Mouse (Mus musculus): ENCODE data around the gene Crygs. TPM values are rescaled to one million over a fixed set of nuclear protein-coding genes. Genes with fewer than 3 reads are reported as not detected.

Gene Crygs
- polyA plus RNA-seq, 1 experiment from 2014 or later, result 0.26 TPM

GRCm38 (mm10) chr16:22775471-22775985, 35.8 kb downstream of the Crygs start:
- no peaks in the 10 kb centered on the region for H3K27me3 ChIP-seq (ENCODE audit: control insufficient read depth, insufficient read depth, low read length)
- H3K9me3 ChIP-seq (ENCODE audit: control insufficient read depth, low read length), result no peaks in the 10 kb centered on the region
- no peak for ATAC-seq (ENCODE audit: low FRiP score, low TSS enrichment)
- H3K36me3 ChIP-seq (ENCODE audit: control insufficient read depth, insufficient read depth, low read length), result no peaks in the 10 kb centered on the region
- 76% methylated on average over 5 of the region's 5 CpGs for WGBS
- H3K27ac ChIP-seq (ENCODE audit: low read depth, low read length), result no peak overlapping the region
- no peak overlapping the region for H3K4me3 ChIP-seq (ENCODE audit: low read length)
- no peaks in the 10 kb centered on the region for H3K4me1 ChIP-seq (ENCODE audit: control insufficient read depth, insufficient read depth, low read length)
- no peak overlapping the region for H3K9ac ChIP-seq (ENCODE audit: low read depth, low read length)
- no peak overlapping the region for H3K4me2 ChIP-seq (replicated peaks; ENCODE audit: low read depth, low read length)

DNA sequence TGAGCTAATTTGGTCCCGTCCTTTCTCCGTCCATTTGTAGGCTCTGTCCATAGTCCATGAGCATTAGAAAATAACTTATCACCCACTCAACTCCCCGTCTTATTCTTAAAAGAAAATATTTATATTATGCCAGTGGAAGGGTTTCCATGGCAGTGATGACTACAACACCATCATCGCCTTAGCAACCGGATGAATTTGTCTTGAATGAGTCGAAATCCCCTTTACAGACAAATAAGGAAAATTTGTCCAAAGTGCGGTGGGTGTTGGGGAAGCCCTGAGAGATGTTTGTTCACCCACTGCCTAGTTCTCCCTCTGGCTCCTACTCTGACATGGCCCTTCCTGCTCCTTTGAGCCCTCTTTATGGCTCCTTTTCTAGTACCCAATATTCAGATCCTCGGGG, 42.7 kb downstream of the Crygs start:
- ATAC-seq (ENCODE audit: low FRiP score, low TSS enrichment), result no peak
- Histone ChIP-seq H3K36me3 (ENCODE audit: control insufficient read depth, insufficient read depth, low read length) (no peaks in the 10 kb centered on the region), H3K9ac (ENCODE audit: low read depth, low read length) (no peak overlapping the region), H3K4me3 (ENCODE audit: low read length) (no peak overlapping the region), H3K27ac (ENCODE audit: low read depth, low read length) (no peak overlapping the region), H3K4me2 (replicated peaks; ENCODE audit: low read depth, low read length) (no peak overlapping the region), H3K9me3 (ENCODE audit: control insufficient read depth, low read length) (no peaks in the 10 kb centered on the region), H3K27me3 (ENCODE audit: control insufficient read depth, insufficient read depth, low read length) (no peaks in the 10 kb centered on the region), H3K4me1 (ENCODE audit: control insufficient read depth, insufficient read depth, low read length) (no peaks in the 10 kb centered on the region)
- WGBS, result 87% methylated on average over 8 of the region's 8 CpGs

DNA sequence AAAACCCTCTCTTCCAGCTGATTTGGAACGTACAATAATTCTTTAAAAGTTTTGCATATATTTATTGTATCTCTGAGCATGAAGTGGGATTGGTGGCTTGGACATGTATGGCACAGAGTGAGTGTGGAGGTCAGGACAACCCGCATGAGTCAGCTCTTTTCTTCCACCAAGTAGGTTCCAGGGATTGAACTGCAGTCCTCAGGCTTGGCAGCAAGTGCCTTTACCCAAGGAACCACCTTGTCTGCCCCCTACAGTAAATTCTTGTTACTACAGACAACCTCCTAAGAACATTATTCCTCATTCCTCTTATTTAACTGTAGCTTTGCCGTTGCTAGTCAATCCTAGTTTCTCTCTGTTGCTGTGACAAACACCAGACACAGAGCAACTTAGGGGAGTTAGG, 44.0 kb downstream of the Crygs start:
- H3K9me3 ChIP-seq (ENCODE audit: control insufficient read depth, low read length), result no peaks in the 10 kb centered on the region
- no peaks in the 10 kb centered on the region for H3K36me3 ChIP-seq (ENCODE audit: control insufficient read depth, insufficient read depth, low read length)
- H3K9ac ChIP-seq (ENCODE audit: low read depth, low read length), result no peak overlapping the region
- H3K27me3 ChIP-seq (ENCODE audit: control insufficient read depth, insufficient read depth, low read length), result no peaks in the 10 kb centered on the region
- no peaks in the 10 kb centered on the region for H3K4me1 ChIP-seq (ENCODE audit: control insufficient read depth, insufficient read depth, low read length)
- no peak overlapping the region for H3K4me3 ChIP-seq (ENCODE audit: low read length)
- no peak overlapping the region for H3K4me2 ChIP-seq (replicated peaks; ENCODE audit: low read depth, low read length)
- WGBS, result 90% methylated on average over 3 of the region's 3 CpGs
- no peak overlapping the region for H3K27ac ChIP-seq (ENCODE audit: low read depth, low read length)
- ATAC-seq (ENCODE audit: low FRiP score, low TSS enrichment), result no peak

DNA sequence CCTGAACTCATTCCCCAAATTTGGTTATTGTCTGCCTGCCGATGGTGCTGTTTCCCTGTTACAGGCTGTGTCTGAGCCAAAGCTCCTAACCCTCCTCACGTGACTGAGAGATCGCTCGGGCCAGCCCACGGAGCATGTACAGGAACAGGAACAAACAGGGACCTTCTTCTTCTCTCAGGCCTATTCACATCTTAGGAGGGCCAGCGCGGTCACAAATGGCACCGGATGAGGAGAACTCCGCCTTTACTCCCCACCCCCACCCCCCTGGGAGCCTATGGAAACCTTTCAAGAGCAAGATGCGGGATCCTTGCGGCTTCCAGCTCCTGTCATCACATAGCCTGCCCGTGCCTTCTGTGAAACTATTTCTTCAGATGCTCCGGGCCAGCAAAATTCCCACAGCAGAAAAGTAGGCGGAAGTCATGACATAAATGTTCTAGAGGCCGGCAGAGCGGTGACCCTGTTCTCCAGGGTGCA, 44.6 kb downstream of the Crygs start:
- H3K4me3 ChIP-seq (ENCODE audit: low read length), result no peak overlapping the region
- H3K27ac ChIP-seq (ENCODE audit: low read depth, low read length), result no peak overlapping the region
- H3K9ac ChIP-seq (ENCODE audit: low read depth, low read length), result no peak overlapping the region
- no peak for ATAC-seq (ENCODE audit: low FRiP score, low TSS enrichment)
- no peaks in the 10 kb centered on the region for H3K36me3 ChIP-seq (ENCODE audit: control insufficient read depth, insufficient read depth, low read length)
- 72% methylated on average over 16 of the region's 16 CpGs for WGBS
- no peaks in the 10 kb centered on the region for H3K9me3 ChIP-seq (ENCODE audit: control insufficient read depth, low read length)
- no peak overlapping the region for H3K4me2 ChIP-seq (replicated peaks; ENCODE audit: low read depth, low read length)
- no peaks in the 10 kb centered on the region for H3K27me3 ChIP-seq (ENCODE audit: control insufficient read depth, insufficient read depth, low read length)
- no peaks in the 10 kb centered on the region for H3K4me1 ChIP-seq (ENCODE audit: control insufficient read depth, insufficient read depth, low read length)

DNA sequence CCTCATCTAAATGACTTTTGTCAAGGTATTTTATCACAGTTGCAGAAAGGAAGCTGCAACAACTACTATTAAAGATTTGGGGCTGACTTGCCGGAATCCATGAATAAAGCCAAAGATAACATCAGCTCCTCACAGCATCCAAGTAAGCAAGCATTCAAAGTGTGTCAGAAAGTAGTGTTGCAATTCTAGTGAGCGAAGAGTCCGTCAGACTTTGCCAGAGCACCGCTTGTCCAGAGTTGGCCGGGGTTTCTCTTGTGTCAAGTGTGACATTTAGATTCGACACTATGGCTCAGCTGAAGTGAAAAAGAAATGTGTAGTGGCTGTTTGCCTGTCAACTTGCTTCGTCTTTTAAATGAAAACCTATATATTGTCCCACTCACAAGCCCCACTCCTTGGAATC, 45.8 kb downstream of the Crygs start:
- H3K27ac ChIP-seq (ENCODE audit: low read depth, low read length), result no peak overlapping the region
- WGBS, result 89% methylated on average over 7 of the region's 7 CpGs
- no peak overlapping the region for H3K4me3 ChIP-seq (ENCODE audit: low read length)
- H3K36me3 ChIP-seq (ENCODE audit: control insufficient read depth, insufficient read depth, low read length), result no peaks in the 10 kb centered on the region
- no peak for ATAC-seq (ENCODE audit: low FRiP score, low TSS enrichment)
- H3K27me3 ChIP-seq (ENCODE audit: control insufficient read depth, insufficient read depth, low read length), result no peaks in the 10 kb centered on the region
- no peak overlapping the region for H3K4me2 ChIP-seq (replicated peaks; ENCODE audit: low read depth, low read length)
- no peak overlapping the region for H3K9ac ChIP-seq (ENCODE audit: low read depth, low read length)
- no peaks in the 10 kb centered on the region for H3K4me1 ChIP-seq (ENCODE audit: control insufficient read depth, insufficient read depth, low read length)
- H3K9me3 ChIP-seq (ENCODE audit: control insufficient read depth, low read length), result 0 out of 2 replicates have a peak, but pooled peaks cover 2% of the 10 kb centered on the region

Other genes with a start within 250 kb of the Crygs start
- 0.17 and 0.51 TPM in 2 replicates for gene Dgkg, start 154.4 kb downstream of the Crygs start, polyA plus RNA-seq (2014; fragmentation: Nextera tagmentation; extraction: Ambion mirVana)
- 25.3 and 36.0 TPM in 2 replicates for gene Tbccd1, start 46.1 kb upstream of the Crygs start, polyA plus RNA-seq (2014; fragmentation: Nextera tagmentation; extraction: Ambion mirVana)
- gene Dnajb11, start 46.3 kb upstream of the Crygs start, polyA plus RNA-seq (2014; fragmentation: Nextera tagmentation; extraction: Ambion mirVana), result 73.6 and 112 TPM in 2 replicates
- 0.31 and 1.1 TPM in 2 replicates for gene Ahsg, start 79.7 kb upstream of the Crygs start, polyA plus RNA-seq (2014; fragmentation: Nextera tagmentation; extraction: Ambion mirVana)
- not detected in 2 replicates for gene Fetub, start 106.8 kb upstream of the Crygs start, polyA plus RNA-seq (2014; fragmentation: Nextera tagmentation; extraction: Ambion mirVana)
- not detected in 2 replicates for gene Hrg, start 139.5 kb upstream of the Crygs start, polyA plus RNA-seq (2014; fragmentation: Nextera tagmentation; extraction: Ambion mirVana)
- gene Kng2, start 217.9 kb upstream of the Crygs start, polyA plus RNA-seq (2014; fragmentation: Nextera tagmentation; extraction: Ambion mirVana), result 1.4 and 2.5 TPM in 2 replicates
- gene Kng1, start 246.3 kb upstream of the Crygs start, polyA plus RNA-seq (2014; fragmentation: Nextera tagmentation; extraction: Ambion mirVana), result 0.20 and 0.49 TPM in 2 replicates

Data from kidney, embryonic 14.5 days (tissue).